Comparison of ENCODE assay signal across 8 mouse cellular contexts in the genomic region with DNA sequence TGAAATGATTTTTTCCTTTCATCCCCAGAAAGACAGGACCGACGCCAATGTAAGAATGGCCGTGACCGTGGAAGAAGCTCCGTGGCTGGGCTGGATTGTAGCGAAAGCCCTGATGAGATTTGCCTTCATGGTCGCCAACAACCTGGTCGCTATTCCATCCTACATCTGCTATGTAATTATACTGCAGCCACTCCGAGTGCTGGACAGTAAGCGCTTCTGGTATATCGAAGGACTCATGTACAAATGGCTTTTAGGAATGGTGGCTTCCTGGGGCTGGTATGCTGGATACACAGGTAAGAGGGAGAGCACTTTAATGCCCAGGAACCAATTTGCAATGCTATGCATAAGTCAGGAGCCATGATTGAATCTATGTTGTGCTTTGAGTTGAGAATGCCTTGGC. TPM values are rescaled to one million over a fixed set of nuclear protein-coding genes. Genes with fewer than 3 reads are reported as not detected.
DNase-seq lines count a peak whose midpoint lies in the region; ATAC-seq and TF ChIP-seq lines count a peak whose summit lies in the region.

No protein-coding gene starts in this region.

- intact Hi-C loops in gastrocnemius, adult 2 months (cut with DNase I) = loop anchor here (5.0 kb wide), 2 partner anchors 92 to 142 kb away; partner anchors contain the start of genes Dtl and Ints7
- intact Hi-C loops in gastrocnemius, postnatal 14 days (cut with DNase I; ENCODE audit: low total_unique reads) = no loop called here

- peak overlapping the region; percentile 94 for H3K27ac ChIP-seq in gastrocnemius, adult 2 months
- no peak overlapping the region for H3K27ac ChIP-seq in spleen, adult 2 months (ENCODE audit: insufficient read depth, low read length)
- peak overlapping the region; percentile 99 for H3K27ac ChIP-seq in intestine, postnatal 0 days (ENCODE audit: low read depth, low read length)
- H3K27ac ChIP-seq in neural tube, embryonic 12.5 days = no peak overlapping the region

- H3K4me2 ChIP-seq in intestine, postnatal 0 days (replicated peaks; ENCODE audit: low read depth) = peak overlapping the region; percentile 94
- peak overlapping the region; percentile 83 for H3K4me2 ChIP-seq in neural tube, embryonic 12.5 days (replicated peaks)

- WGBS in spleen, adult 2 months = 74% methylated on average over 11 of the region's 11 CpGs
- 16% methylated on average over 11 of the region's 11 CpGs for WGBS in intestine, postnatal 0 days
- 11% methylated on average over 11 of the region's 11 CpGs for WGBS in neural tube, embryonic 12.5 days

- no peak for TF ChIP-seq POLR2A in spleen, adult 2 months (IDR thresholded peaks at IDR 0.05; ENCODE audit: low read depth, low read length)

- H3K9ac ChIP-seq in intestine, postnatal 0 days (ENCODE audit: low read depth, low read length) = peak overlapping the region; percentile 98
- H3K9ac ChIP-seq in neural tube, embryonic 12.5 days = peak overlapping the region; percentile 99

- TF ChIP-seq CTCF in gastrocnemius, adult 2 months (IDR thresholded peaks at IDR 0.05) = no peak
- TF ChIP-seq CTCF in spleen, adult 2 months (IDR thresholded peaks at IDR 0.05; ENCODE audit: extremely low read depth, insufficient read depth, insufficient read length, insufficient replicate concordance) = no peak
- no peak for TF ChIP-seq CTCF in intestine, postnatal 0 days (IDR thresholded peaks at IDR 0.05; ENCODE audit: low read depth)

- peak overlapping the region; percentile 94 for H3K4me3 ChIP-seq in gastrocnemius, adult 2 months
- peak overlapping the region; percentile 93 for H3K4me3 ChIP-seq in spleen, adult 2 months (ENCODE audit: extremely low read depth, insufficient read depth, insufficient read length)
- peak overlapping the region; percentile 91 for H3K4me3 ChIP-seq in intestine, postnatal 0 days (ENCODE audit: low read depth, low read length)
- H3K4me3 ChIP-seq in neural tube, embryonic 12.5 days = peak overlapping the region; percentile 96

- no peaks in the 10 kb centered on the region for H3K36me3 ChIP-seq in spleen, adult 2 months (ENCODE audit: control insufficient read depth, insufficient read depth, low read length)
- peaks cover 19% of the 10 kb centered on the region for H3K36me3 ChIP-seq in intestine, postnatal 0 days (ENCODE audit: control insufficient read depth, insufficient read depth)
- H3K36me3 ChIP-seq in neural tube, embryonic 12.5 days = peaks cover 5% of the 10 kb centered on the region

- H3K27me3 ChIP-seq in spleen, adult 2 months (ENCODE audit: control insufficient read depth, insufficient read depth, low read length) = no peaks in the 10 kb centered on the region
- no peaks in the 10 kb centered on the region for H3K27me3 ChIP-seq in intestine, postnatal 0 days (replicated peaks; ENCODE audit: control insufficient read depth, insufficient read depth, low read length)
- no peaks in the 10 kb centered on the region for H3K27me3 ChIP-seq in neural tube, embryonic 12.5 days (replicated peaks)

- H3K4me1 ChIP-seq in spleen, adult 2 months (ENCODE audit: control insufficient read depth, insufficient read depth, insufficient read length) = peaks cover 12% of the 10 kb centered on the region
- H3K4me1 ChIP-seq in intestine, postnatal 0 days (replicated peaks; ENCODE audit: control insufficient read depth, insufficient read depth, low read length) = no peaks in the 10 kb centered on the region
- peaks cover 8% of the 10 kb centered on the region for H3K4me1 ChIP-seq in neural tube, embryonic 12.5 days

- DNase-seq in gastrocnemius, adult 2 months = no peak
- DNase-seq in gastrocnemius, postnatal 14 days = no peak
- DNase-seq in spleen, adult 2 months (ENCODE audit: low read depth in 1 of 2, low spot score in 2 of 2) = no peak
- no peak for DNase-seq in spleen, adult 12 weeks (ENCODE audit: low spot score)
- DNase-seq in thymus, adult 18-20 months = no peak
- DNase-seq in lung, postnatal 25 days (ENCODE audit: low spot score) = no peak

- ATAC-seq in intestine, postnatal 0 days = no peak
- no peak for ATAC-seq in neural tube, embryonic 12.5 days (ENCODE audit: low FRiP score, low read depth)

- no peaks in the 10 kb centered on the region for H3K9me3 ChIP-seq in intestine, postnatal 0 days (ENCODE audit: control insufficient read depth)
- no peaks in the 10 kb centered on the region for H3K9me3 ChIP-seq in neural tube, embryonic 12.5 days

RNA-seq across cellular contexts. Expression of gene Lpgat1, which starts 1.7 kb away (rescaled TPM):
- 10 to 100 TPM; 21.9 to 38.7 TPM for total RNA-seq in gastrocnemius, adult 2 months (2021)
- 10 to 100 TPM; 20.8 to 21.5 TPM for total RNA-seq in gastrocnemius, postnatal 14 days (2021)
- 9.2 and 13.8 TPM in 2 replicates for polyA plus RNA-seq in spleen, adult 2 months (2012; rRNA removed)
- 135 and 138 TPM in 2 replicates for polyA plus RNA-seq in intestine, postnatal 0 days (2015; fragmentation: Nextera tagmentation; extraction: Ambion mirVana)
- polyA plus RNA-seq in neural tube, embryonic 12.5 days (2016; fragmentation: Nextera tagmentation; extraction: Ambion mirVana) = 46.2 and 46.3 TPM in 2 replicates

Comparison
In these comparisons a context has a peak if more than half of its experiments do, and no peak if none do; other contexts are left out.
1. H3K27ac ChIP-seq: peak in gastrocnemius, adult 2 months (single experiment) and intestine, postnatal 0 days (single experiment); none in spleen, adult 2 months (single experiment) and neural tube, embryonic 12.5 days (single experiment).
2. Peak in every context shown above with its lines, with median percentiles within 50 percentile points of each other: H3K4me3 ChIP-seq.